Mouse (Mus musculus) brain, embryonic 14.5 days (tissue): ENCODE measurements at regions not wholly inside any gene's neighbourhood (a gene's known extent, or its start where the extent isn't known, plus 50 kb on each side); places are given as distances from the start of the nearest gene placed in this dataset.

Source experiments
- DNase-seq: peaks from one replicate; pipeline ENCODE4 v3.0.0-alpha.2; 2011; ENCODE audit warnings: low read depth
- CTCF ChIP-seq: fragments of 200-500 bp; IDR thresholded peaks from 2 replicates; pipeline ENCODE4 v1.5.1; 2012; ENCODE audit warnings: inconsistent platforms, mild to moderate bottlenecking, moderate library complexity, borderline replicate concordance; ENCODE audit not compliant: insufficient read depth, insufficient read length; ENCODE audit errors: extremely low read depth
- POLR2A ChIP-seq: fragments of 200-500 bp; IDR thresholded peaks from 2 replicates; pipeline ENCODE4 v1.6.1; 2012; ENCODE audit warnings: mild to moderate bottlenecking, inconsistent platforms, borderline replicate concordance; ENCODE audit not compliant: poor library complexity, insufficient read depth, insufficient read length, severe bottlenecking; ENCODE audit errors: extremely low read depth

DNA sequence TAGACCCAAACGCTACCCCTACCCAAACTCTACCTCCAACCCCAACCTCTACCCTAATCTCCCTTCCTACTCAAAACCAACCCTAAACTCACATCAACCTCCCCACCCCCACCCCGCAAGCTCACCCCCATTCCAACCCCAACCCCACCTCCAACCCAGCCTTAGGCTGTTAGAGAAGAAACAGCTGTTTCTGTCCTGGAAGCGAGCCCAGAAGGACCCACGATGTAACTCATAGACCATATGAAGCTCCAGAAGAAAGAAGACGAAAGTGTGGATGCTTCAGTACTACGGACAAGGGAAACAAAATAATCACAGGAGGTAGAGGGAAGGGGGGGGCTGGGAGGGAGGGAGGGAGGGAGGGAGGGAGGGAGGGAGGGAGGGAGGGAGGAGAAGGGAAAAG is 58.4 kb downstream of the Sox11 start:
- DNase-seq = peak; percentile 43
- no peak for TF ChIP-seq CTCF
- TF ChIP-seq POLR2A = no peak

DNA sequence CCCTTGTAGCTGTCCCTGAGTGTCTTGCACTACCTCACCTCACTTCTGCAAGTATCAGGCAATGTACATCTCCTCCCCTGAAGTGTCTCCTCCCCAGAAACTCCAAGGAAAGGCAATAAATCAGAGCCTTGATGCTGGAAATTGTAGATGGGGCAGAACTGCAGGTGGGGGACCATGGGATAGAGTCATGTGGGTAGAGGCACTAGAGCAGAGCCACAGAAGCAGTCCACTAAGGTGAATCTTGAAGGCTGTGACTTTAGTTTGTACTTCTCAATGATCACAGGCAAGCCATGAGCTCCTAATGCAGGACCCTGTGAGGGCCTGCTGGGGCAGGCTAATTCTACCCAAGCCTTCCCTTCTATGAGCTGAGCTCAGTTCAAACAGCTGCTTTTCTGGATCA is 80.4 kb downstream of the Sox11 start:
- DNase-seq = no peak

DNA sequence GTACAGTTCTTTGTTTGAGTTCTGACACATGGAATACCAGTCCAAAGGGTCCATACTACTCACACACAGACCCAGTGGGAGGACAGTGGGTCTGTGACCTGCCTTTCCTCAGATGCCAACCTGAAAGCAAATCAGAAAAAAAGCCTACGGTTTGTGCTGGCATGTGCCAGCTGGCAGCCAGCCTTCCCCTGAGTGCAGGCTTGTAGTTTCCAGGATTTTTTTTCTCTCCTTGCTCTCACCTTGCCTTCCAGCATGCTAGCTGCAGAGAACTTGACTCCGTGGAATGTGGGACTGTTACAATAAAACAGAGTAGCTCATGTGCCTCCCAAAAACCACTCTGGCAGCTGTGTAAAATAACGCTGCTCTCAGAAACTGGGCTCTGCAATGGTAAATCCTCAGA is 88.2 kb downstream of the Sox11 start:
- DNase-seq = peak; percentile 66
- TF ChIP-seq POLR2A (no peak), CTCF (no peak)

More for the DNA sequence above, 80.4 kb downstream of the Sox11 start:
- TF ChIP-seq POLR2A (no peak), CTCF (no peak)

DNA sequence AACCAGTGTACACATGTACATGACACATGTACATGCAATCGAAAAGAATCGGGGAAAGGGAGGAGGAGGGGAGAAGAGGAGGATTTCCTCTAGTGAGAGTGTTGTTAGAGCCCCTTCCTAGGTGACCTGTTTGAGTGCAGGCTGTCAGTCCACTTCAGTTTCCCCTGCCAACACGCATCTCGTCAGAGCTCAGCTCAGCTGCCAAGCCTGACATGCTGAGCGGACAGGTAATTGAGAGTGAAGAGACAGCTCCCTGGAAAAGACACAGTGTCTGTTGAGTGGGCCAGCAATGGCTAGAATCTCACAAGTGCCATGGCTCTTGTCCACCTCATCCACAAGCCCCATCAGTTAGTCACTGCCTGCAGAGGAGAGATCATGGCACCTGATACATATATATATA is 90.9 kb downstream of the Sox11 start:
- TF ChIP-seq CTCF (no peak), POLR2A (no peak)
- peak; percentile 30 for DNase-seq

DNA sequence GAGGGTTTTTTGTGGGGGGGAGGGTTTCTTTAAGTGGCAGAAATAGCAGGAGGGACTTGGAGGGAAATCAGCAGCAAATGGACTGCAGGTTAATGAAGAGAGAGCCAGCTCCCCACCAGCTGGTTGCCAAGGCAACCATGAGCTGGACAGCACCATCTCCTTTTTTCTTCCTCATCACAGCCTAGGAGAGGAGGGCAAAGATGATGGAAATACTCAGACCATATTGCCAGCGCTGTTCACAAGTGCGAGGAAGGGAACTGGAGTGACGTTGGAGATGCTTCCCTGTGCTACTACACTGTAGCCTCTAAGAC is 93.9 kb downstream of the Sox11 start:
- DNase-seq = peak; percentile 93
- TF ChIP-seq POLR2A (no peak), CTCF (no peak)

DNA sequence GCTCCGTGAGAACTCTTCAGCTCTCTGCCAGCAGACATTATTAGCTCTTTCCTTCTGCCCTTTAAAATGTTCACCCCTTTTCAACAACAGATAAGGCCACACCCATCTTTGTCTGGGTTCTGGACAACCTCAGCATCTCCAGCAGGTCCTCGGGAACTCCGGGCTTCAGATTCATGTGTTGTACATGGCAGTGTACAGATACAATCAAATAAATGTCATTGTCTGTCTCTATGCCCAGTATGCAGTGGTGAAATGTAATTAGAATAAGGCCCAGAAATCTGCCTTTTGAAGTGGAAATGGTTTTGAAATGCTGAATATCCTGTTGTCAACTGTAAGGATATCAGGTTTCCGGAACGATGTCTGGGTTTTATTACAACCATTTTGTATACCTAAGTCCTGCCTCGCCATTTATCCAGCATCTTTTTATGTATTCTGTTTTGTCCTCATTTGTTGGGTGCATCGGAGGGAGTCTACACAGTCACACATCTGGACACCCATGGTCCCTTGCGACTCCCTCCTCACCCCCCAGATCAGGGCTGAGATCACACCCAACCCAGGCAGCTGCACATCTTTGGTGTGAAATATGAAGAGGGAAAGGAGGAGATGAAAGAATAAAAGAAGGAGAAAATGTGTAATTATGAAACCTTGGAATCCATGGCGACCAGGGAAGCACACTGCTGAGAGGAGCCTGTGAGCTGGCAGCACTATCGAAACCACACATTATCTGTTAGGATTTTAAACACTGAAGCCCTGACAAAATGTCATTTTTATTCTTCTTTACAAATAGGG is 94.4 kb downstream of the Sox11 start:
- DNase-seq = no peak
- TF ChIP-seq POLR2A (no peak), CTCF (no peak)

DNA sequence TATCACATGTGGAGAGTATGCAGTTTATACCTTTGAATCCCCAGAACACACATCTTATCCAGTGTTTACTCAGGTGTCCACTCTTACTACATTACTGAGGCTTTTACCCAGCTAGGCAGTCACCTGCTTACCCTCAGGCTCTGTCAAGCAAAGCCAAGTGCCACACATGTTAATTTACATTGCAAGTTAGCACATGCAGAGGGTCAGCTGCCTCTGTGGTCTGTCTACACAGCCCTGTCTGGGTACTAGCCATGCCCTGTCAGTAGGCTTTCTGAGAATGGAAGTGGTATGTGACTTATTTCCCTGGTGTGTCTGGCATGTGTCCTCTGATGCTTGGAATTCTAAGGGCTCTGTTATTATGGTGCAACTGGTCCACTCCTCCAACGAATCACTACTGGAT is 106.6 kb downstream of the Sox11 start:
- TF ChIP-seq POLR2A (no peak), CTCF (no peak)
- DNase-seq = no peak

DNA sequence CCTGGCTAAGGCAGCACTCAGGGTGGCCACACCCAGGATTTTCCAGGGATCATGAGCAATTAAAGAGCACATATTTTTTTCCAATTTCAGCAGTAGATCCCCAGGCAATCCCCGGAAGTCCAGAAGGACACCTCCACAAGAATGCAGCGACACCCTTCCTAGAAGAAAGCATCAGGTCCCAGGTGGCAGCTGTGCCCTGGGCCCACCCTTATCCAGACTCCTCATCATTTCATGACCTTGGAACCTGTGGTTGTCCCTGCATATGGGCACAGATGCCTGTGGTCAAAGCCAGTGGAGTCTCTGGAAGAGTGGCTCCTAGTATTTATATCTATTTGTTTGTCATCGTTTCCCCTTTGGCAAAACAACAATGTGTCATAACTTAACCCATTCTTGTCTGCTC is 120.8 kb downstream of the Sox11 start:
- DNase-seq = no peak
- TF ChIP-seq POLR2A = no peak
- no peak for TF ChIP-seq CTCF

DNA sequence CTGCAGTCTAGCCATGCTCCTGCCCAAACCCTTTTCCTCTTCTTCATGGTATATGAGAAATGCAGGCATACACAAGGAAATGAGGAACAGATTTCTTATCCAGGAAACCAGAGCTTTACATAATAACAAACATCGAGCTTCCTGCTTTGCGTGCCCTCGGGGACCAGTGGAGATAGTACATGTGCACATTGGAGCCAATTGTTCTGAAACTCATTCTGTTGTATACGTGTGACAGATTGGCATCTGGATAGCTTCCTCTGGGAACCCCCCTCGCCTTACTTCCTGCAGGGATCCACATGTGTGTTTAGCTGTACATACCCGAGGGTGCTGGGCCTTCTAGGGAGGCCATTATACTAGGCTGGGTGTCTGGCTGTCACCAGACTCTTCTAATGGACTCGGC is 141.2 kb downstream of the Sox11 start:
- DNase-seq = no peak

DNA sequence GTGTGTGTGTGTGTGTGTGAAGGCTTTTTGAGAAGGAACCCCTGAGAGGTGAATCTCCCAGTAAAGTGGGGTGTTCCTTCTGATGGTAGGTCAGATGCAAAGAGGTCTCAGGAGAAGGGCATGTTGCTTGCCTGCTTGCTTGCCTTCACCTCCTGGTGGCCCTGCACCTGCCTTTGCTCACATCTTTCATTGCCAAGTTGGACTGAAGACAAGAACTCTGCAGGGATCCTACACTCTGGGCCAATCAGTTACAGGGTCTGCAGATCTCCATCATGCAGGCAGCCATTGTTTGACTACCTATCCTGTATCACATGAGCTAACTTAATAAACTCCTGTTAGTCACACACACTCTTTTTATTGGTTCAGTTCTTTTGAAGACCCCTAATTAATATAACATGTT is 148.4 kb downstream of the Sox11 start:
- no peak for DNase-seq
- TF ChIP-seq CTCF = no peak
- TF ChIP-seq POLR2A = no peak

More for the DNA sequence above, 141.2 kb downstream of the Sox11 start:
- TF ChIP-seq CTCF = no peak
- TF ChIP-seq POLR2A = no peak

DNA sequence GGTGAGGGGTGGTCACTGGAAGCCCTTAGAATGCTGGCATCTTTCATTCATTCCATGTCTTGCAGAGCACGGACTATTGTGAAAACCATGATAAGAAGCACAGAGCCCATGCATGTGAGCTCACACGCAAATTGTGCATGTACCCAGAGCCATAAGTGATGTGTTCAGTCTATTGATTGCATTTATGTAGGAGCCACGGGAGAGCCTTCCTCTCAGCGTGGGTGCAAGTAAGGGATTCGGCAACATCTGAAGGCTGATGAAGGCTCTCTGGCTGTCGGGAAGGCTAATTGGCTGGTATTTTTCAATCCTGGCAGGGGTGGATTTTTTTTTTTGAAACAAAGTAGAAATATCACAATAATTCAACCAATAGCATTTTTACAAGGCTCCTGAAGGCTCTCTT is 150.5 kb downstream of the Sox11 start:
- peak; percentile 64 for DNase-seq
- TF ChIP-seq CTCF = no peak
- TF ChIP-seq POLR2A = no peak

DNA sequence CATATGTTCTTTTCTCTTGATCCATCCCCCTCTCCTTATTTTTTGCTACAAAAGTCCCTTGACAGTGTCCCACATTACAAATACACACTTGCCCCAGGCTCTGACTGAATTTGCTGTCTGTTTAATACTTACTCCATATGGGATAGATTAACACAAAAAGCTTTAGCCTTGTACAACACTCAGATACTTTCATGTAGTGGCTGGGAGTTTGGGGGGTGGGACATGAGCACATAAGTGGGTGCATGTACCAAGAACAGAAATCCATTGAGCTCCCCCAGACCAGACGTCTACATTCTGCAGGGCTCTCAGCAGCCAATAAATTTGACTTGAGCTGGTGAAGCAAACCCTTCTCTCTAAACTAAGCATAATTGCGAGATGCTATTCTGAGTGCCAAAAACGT is 154.9 kb downstream of the Sox11 start:
- no peak for TF ChIP-seq POLR2A
- no peak for TF ChIP-seq CTCF

More for the DNA sequence above, 154.9 kb downstream of the Sox11 start:
- no peak for DNase-seq
